Mouse (Mus musculus) C2C12 (cell line): ENCODE results near the gene Paqr7. TPM values are rescaled to one million over a fixed set of nuclear protein-coding genes. Genes with fewer than 3 reads are reported as not detected.

ENCODE experiments used
- H3K27me3 ChIP-seq: one replicate; pipeline ENCODE4 v1.6.1; 2011; ENCODE audit not compliant: control insufficient read depth, insufficient read depth, insufficient read length
- H3K36me3 ChIP-seq: one replicate; pipeline ENCODE4 v1.6.1; 2011; ENCODE audit not compliant: control insufficient read depth, insufficient read depth
- H3K4me3 ChIP-seq: one replicate; pipeline ENCODE4 v1.5.1; 2011; ENCODE audit warnings: mild to moderate bottlenecking, control low read depth; ENCODE audit not compliant: poor library complexity, insufficient read depth, severe bottlenecking
- H3K79me2 ChIP-seq: one replicate; pipeline ENCODE4 v1.6.1; 2011; ENCODE audit not compliant: control insufficient read depth, insufficient read depth
- H3K79me3 ChIP-seq: one replicate; pipeline ENCODE4 v1.6.1; 2011; ENCODE audit warnings: low read depth, control low read depth
- H3ac ChIP-seq: one replicate; pipeline ENCODE3; 2011; ENCODE audit warnings: low read depth; ENCODE audit not compliant: control insufficient read depth, insufficient read length
- CEBPB ChIP-seq: IDR thresholded peaks from one replicate; pipeline ENCODE4 v1.6.1; 2011; ENCODE audit warnings: low read depth, mild to moderate bottlenecking, control low read depth, moderate library complexity
- CTCF ChIP-seq: IDR thresholded peaks from one replicate; pipeline ENCODE4 v1.5.1; 2011; ENCODE audit not compliant: control insufficient read depth, insufficient read depth, insufficient read length
- FOSL1 ChIP-seq: IDR thresholded peaks from one replicate; pipeline ENCODE4 v1.8.0; 2011; ENCODE audit warnings: mild to moderate bottlenecking, low read length; ENCODE audit not compliant: poor library complexity, insufficient read depth, severe bottlenecking
- MAX ChIP-seq: IDR thresholded peaks from one replicate; pipeline ENCODE4 v1.6.1; 2011; ENCODE audit warnings: mild to moderate bottlenecking, control low read depth
- MYOD1 ChIP-seq: IDR thresholded peaks from one replicate; pipeline ENCODE4 v1.6.1; 2011; ENCODE audit warnings: low read depth; ENCODE audit not compliant: control insufficient read depth, insufficient read length
- MYOG ChIP-seq: IDR thresholded peaks from one replicate; pipeline ENCODE4 v1.6.1; 2011; ENCODE audit not compliant: control insufficient read depth, insufficient read length; ENCODE audit errors: extremely low read depth
- USF1 ChIP-seq: IDR thresholded peaks from one replicate; pipeline ENCODE4 v1.6.1; 2011; ENCODE audit warnings: low read depth, mild to moderate bottlenecking, control low read depth, moderate library complexity
- polyA plus RNA-seq: library from polyadenylated mRNA; unstranded; fragments of >200 nt; fragmentation: generic; extraction: Trizol; gene quantifications from one replicate; pipeline ENCODE4 v1.2.1, GENCODE M21; 2012; ENCODE audit warnings: missing spikeins

The Paqr7 gene
- polyA plus RNA-seq, 1 experiment, result 5.1 TPM

- Histone ChIP-seq H3K36me3 (peaks cover 68% of the 10 kb centered on the region), H3K79me2 (no peaks in the 10 kb centered on the region), H3K27me3 (no peaks in the 10 kb centered on the region), H3K79me3 (peaks cover 3% of the 10 kb centered on the region), H3K4me3 (no peak overlapping the region), H3ac (no peak overlapping the region)
- TF ChIP-seq MAX, result no peak
- no peak for TF ChIP-seq MYOG
- TF ChIP-seq CTCF, result no peak
- no peak for TF ChIP-seq CEBPB
- TF ChIP-seq FOSL1, result no peak
Observed at GRCm38 (mm10) chr4:134526220-134526619, 29.7 kb downstream of the Paqr7 start.

- H3K27me3 ChIP-seq, result no peaks in the 10 kb centered on the region
- H3K4me3 ChIP-seq, result no peak overlapping the region
- H3ac ChIP-seq, result no peak overlapping the region
- peaks cover 21% of the 10 kb centered on the region for H3K36me3 ChIP-seq
- H3K79me3 ChIP-seq, result peaks cover 6% of the 10 kb centered on the region
- TF ChIP-seq MYOD1 (no peak), CTCF (no peak), MAX (no peak), CEBPB (no peak), USF1 (no peak), MYOG (no peak), FOSL1 (no peak)
- H3K79me2 ChIP-seq, result peaks cover 31% of the 10 kb centered on the region
Observed at GRCm38 (mm10) chr4:134532928-134533327, 36.4 kb downstream of the Paqr7 start.

- Histone ChIP-seq H3K79me2 (peaks cover 31% of the 10 kb centered on the region), H3K27me3 (no peaks in the 10 kb centered on the region), H3K4me3 (peak overlapping the region; percentile 75), H3K79me3 (peaks cover 6% of the 10 kb centered on the region), H3K36me3 (peaks cover 19% of the 10 kb centered on the region), H3ac (no peak overlapping the region)
- no peak for TF ChIP-seq FOSL1
- no peak for TF ChIP-seq CTCF
- no peak for TF ChIP-seq CEBPB
- TF ChIP-seq MYOG, result no peak
- no peak for TF ChIP-seq MAX
- no peak for TF ChIP-seq USF1
- TF ChIP-seq MYOD1, result no peak
Observed at GRCm38 (mm10) chr4:134533421-134533820, 36.9 kb downstream of the Paqr7 start.

- Histone ChIP-seq H3K79me2 (peaks cover 31% of the 10 kb centered on the region), H3K79me3 (peaks cover 6% of the 10 kb centered on the region), H3ac (peak overlapping the region; percentile 83), H3K4me3 (peak overlapping the region; percentile 75), H3K36me3 (peaks cover 19% of the 10 kb centered on the region), H3K27me3 (no peaks in the 10 kb centered on the region)
- no peak for TF ChIP-seq MAX
- TF ChIP-seq MYOD1, result no peak
- no peak for TF ChIP-seq FOSL1
- no peak for TF ChIP-seq USF1
- no peak for TF ChIP-seq MYOG
- TF ChIP-seq CEBPB, result no peak
- no peak for TF ChIP-seq CTCF
Observed at GRCm38 (mm10) chr4:134534124-134534886, 37.8 kb downstream of the Paqr7 start.

GRCm38 (mm10) chr4:134534932-134535786, 38.7 kb downstream of the Paqr7 start, which contains the start of gene Mtfr1l:
Mtfr1l (minus strand) TSS chr4:134535387.
- TF ChIP-seq FOSL1, result no peak
- no peak for TF ChIP-seq MYOG
- TF ChIP-seq CEBPB, result no peak
- TF ChIP-seq MYOD1, result no peak
- TF ChIP-seq MAX, result no peak
- TF ChIP-seq CTCF, result no peak
- TF ChIP-seq USF1, result no peak
- Histone ChIP-seq H3K79me2 (peaks cover 31% of the 10 kb centered on the region), H3K36me3 (peaks cover 21% of the 10 kb centered on the region), H3K27me3 (no peaks in the 10 kb centered on the region), H3ac (peak within 1 kb of the TSS; percentile 83), H3K4me3 (peak within 1 kb of the TSS; percentile 75), H3K79me3 (peaks cover 6% of the 10 kb centered on the region)
